Mouse (Mus musculus) neutrophil, adult 83 days (primary cell): ENCODE results near the gene Lrp4. TPM values are rescaled to one million over a fixed set of nuclear protein-coding genes. Genes with fewer than 3 reads are reported as not detected.

ENCODE experiments used
- total RNA-seq, 2 experiments: library from RNA; stranded (reverse); gene quantifications; one replicate each; pipeline ENCODE4 v1.2.4; 2023

The Lrp4 gene
- 1 to 10 TPM; 4.9 to 6.4 TPM for total RNA-seq

GRCm38 (mm10) chr2:91457259-91457655 is at the start of gene Lrp4:
Lrp4 (plus strand) TSS chr2:91457511.

GRCm38 (mm10) chr2:91444286-91444892 is 12.9 kb upstream of the Lrp4 start, which contains the start of gene 1110051M20Rik:
1110051M20Rik (minus strand) TSS chr2:91444704.

GRCm38 (mm10) chr2:91526294-91527146 is 69.2 kb downstream of the Lrp4 start, which contains the start of gene Ckap5:
Ckap5 (plus strand) TSS chr2:91526762.

Other genes with a start within 250 kb of the Lrp4 start
- gene Ddb2, start 220.5 kb upstream of the Lrp4 start, total RNA-seq, result 10 to 100 TPM; 11.9 TPM
- gene Pacsin3, start 201.6 kb upstream of the Lrp4 start, total RNA-seq, result under 1 TPM in 1 of 2 experiments, not detected in 1; 0.92 TPM
- gene Arfgap2, start 192.5 kb upstream of the Lrp4 start, total RNA-seq, result 10 to 100 TPM; 63.1 to 74.2 TPM
- 1 to 10 TPM; 3.9 to 5.3 TPM for gene 1110051M20Rik, start 12.8 kb upstream of the Lrp4 start, total RNA-seq
- 10 to 100 TPM; 63.5 to 63.7 TPM for gene Ckap5, start 69.3 kb downstream of the Lrp4 start, total RNA-seq
- gene F2, start 178.9 kb downstream of the Lrp4 start, total RNA-seq, result under 1 TPM in 1 of 2 experiments, not detected in 1; 0.20 TPM
- gene Zfp408, start 192.3 kb downstream of the Lrp4 start, total RNA-seq, result 10 to 100 TPM; 16.9 to 17.3 TPM
- gene Arhgap1, start 192.3 kb downstream of the Lrp4 start, total RNA-seq, result 10 to 100 TPM; 79.8 to 83.2 TPM